Mouse (Mus musculus) heart, postnatal 36 days (tissue): ENCODE results near the gene Mpc2. TPM values are rescaled to one million over a fixed set of nuclear protein-coding genes. Genes with fewer than 3 reads are reported as not detected.
A peak's percentile ranks its signal among the peaks of the same experiment; 100 is the strongest.

Experiments used
- DNase-seq, 2 experiments: peaks; one replicate each; pipeline ENCODE4 v3.0.0; 2021 to 2022
- intact Hi-C: fragments of 180-260 bp; cut with DNase I; formaldehyde crosslinking; loops from one replicate; pipeline ENCODE4 v1.15.1; 2025
- total RNA-seq, 2 experiments: library from RNA; stranded (reverse); gene quantifications; 2 replicates each; pipeline ENCODE4 v1.2.3; 2021

Mpc2 gene
- total RNA-seq = 100 to 1,000 TPM; 580 to 663 TPM

- DNase-seq = peak; percentile 100
- intact Hi-C loops = loop anchor here (5.0 to 10.0 kb wide), 5 partner anchors 42 to 542 kb away; partner anchors contain the start of genes Creg1, Pou2f1 and Tiprl
Observed at GRCm38 (mm10) chr1:165460360-165460800, at the start of gene Mpc2, which contains the start of gene Dcaf6. Gene Mpc2, plus strand, starts transcription at chr1:165460637. Gene Dcaf6, minus strand, starts transcription at chr1:165460475.

- intact Hi-C loops = no loop called here
- no peak for DNase-seq
Observed at GRCm38 (mm10) chr1:165421357-165421915, 39.0 kb upstream of the Mpc2 start.

GRCm38 (mm10) chr1:165426254-165426653 is 34.2 kb upstream of the Mpc2 start:
- intact Hi-C loops = no loop called here
- DNase-seq = no peak

- DNase-seq = no peak
- intact Hi-C loops = no loop called here
Observed at GRCm38 (mm10) chr1:165432883-165433282, 27.6 kb upstream of the Mpc2 start.

- DNase-seq = no peak
- intact Hi-C loops = no loop called here
Observed at GRCm38 (mm10) chr1:165438289-165439021, 22.0 kb upstream of the Mpc2 start.

GRCm38 (mm10) chr1:165440788-165441187 is 19.6 kb upstream of the Mpc2 start:
- no peak for DNase-seq
- intact Hi-C loops = no loop called here

GRCm38 (mm10) chr1:165441201-165441600 is 19.2 kb upstream of the Mpc2 start:
- no peak for DNase-seq
- intact Hi-C loops = no loop called here

- DNase-seq = no peak
- intact Hi-C loops = no loop called here
Observed at GRCm38 (mm10) chr1:165441719-165442118, 18.7 kb upstream of the Mpc2 start.

GRCm38 (mm10) chr1:165459041-165459502 is 1.4 kb upstream of the Mpc2 start:
- intact Hi-C loops = loop anchor here (5.0 to 10.0 kb wide), 2 partner anchors 64 to 183 kb away; no protein-coding TSS in a partner anchor
- no peak for DNase-seq

- DNase-seq = peak; percentile 65 to 73
- intact Hi-C loops = loop anchor here (5.0 to 10.0 kb wide), 7 partner anchors 43 to 543 kb away; partner anchors contain the start of genes Creg1, Pou2f1 and Tiprl
Observed at GRCm38 (mm10) chr1:165459503-165460181, 795 bp upstream of the Mpc2 start.

- intact Hi-C loops = loop anchor here (5.0 to 10.0 kb wide), 5 partner anchors 41 to 541 kb away; partner anchors contain the start of genes Creg1, Pou2f1 and Tiprl
Observed at GRCm38 (mm10) chr1:165460801-165461377, 452 bp downstream of the Mpc2 start.

GRCm38 (mm10) chr1:165461681-165462080 is 1.2 kb downstream of the Mpc2 start:
- no peak for DNase-seq
- intact Hi-C loops = loop anchor here (5.0 to 10.0 kb wide), 5 partner anchors 41 to 541 kb away; partner anchors contain the start of genes Creg1, Pou2f1 and Tiprl

More at GRCm38 (mm10) chr1:165460801-165461377, 452 bp downstream of the Mpc2 start:
- DNase-seq = peak; percentile 98 to 99

GRCm38 (mm10) chr1:165462861-165463260 is 2.4 kb downstream of the Mpc2 start:
- intact Hi-C loops = loop anchor here (5.0 to 10.0 kb wide), 5 partner anchors 39 to 539 kb away; partner anchors contain the start of genes Creg1, Pou2f1 and Tiprl
- DNase-seq = no peak

- DNase-seq = no peak
- intact Hi-C loops = loop anchor here (5.0 to 10.0 kb wide), 5 partner anchors 38 to 538 kb away; partner anchors contain the start of genes Creg1, Pou2f1 and Tiprl
Observed at GRCm38 (mm10) chr1:165464574-165464973, 4.1 kb downstream of the Mpc2 start.

GRCm38 (mm10) chr1:165468971-165469370 is 8.5 kb downstream of the Mpc2 start:
- intact Hi-C loops = loop anchor here (10.0 kb wide), 2 partner anchors 266 to 296 kb away; partner anchors contain the start of gene Creg1
- DNase-seq = no peak

- intact Hi-C loops = loop anchor here (10.0 kb wide), 2 partner anchors 265 to 295 kb away; partner anchors contain the start of gene Creg1
- no peak for DNase-seq
Observed at GRCm38 (mm10) chr1:165469717-165470116, 9.3 kb downstream of the Mpc2 start.

- DNase-seq = no peak
- intact Hi-C loops = no loop called here
Observed at GRCm38 (mm10) chr1:165471490-165471889, 11.1 kb downstream of the Mpc2 start.

- no peak for DNase-seq
- intact Hi-C loops = no loop called here
Observed at GRCm38 (mm10) chr1:165484688-165485233, 24.3 kb downstream of the Mpc2 start, which contains the start of gene Adcy10. Gene Adcy10, plus strand, starts transcription at chr1:165485183.

GRCm38 (mm10) chr1:165486108-165486507 is 25.7 kb downstream of the Mpc2 start:
- intact Hi-C loops = no loop called here
- no peak for DNase-seq

- intact Hi-C loops = no loop called here
- no peak for DNase-seq
Observed at GRCm38 (mm10) chr1:165489197-165489596, 28.8 kb downstream of the Mpc2 start.
